Mouse (Mus musculus): ENCODE measurements around the gene Kcnv2. TPM values are rescaled to one million over a fixed set of nuclear protein-coding genes. Genes with fewer than 3 reads are reported as not detected.
A peak's percentile ranks its signal among the peaks of the same experiment; 100 is the strongest.

Kcnv2 gene
- not detected in 2 replicates for polyA plus RNA-seq (2015; fragmentation: Nextera tagmentation; extraction: Ambion mirVana)

- Histone ChIP-seq H3K4me3 (no peak within 1 kb of the TSS), H3K27ac (no peak within 1 kb of the TSS), H3K27me3 (no peaks in the 10 kb centered on the region), H3K9me3 (replicated peaks) (no peaks in the 10 kb centered on the region), H3K9ac (no peak within 1 kb of the TSS), H3K4me1 (no peaks in the 10 kb centered on the region), H3K4me2 (no peak within 1 kb of the TSS), H3K36me3 (ENCODE audit: poor library complexity, severe bottlenecking) (no peaks in the 10 kb centered on the region)
- 56% methylated on average over 5 of the region's 5 CpGs for WGBS
- no peak for ATAC-seq
Measured at GRCm38 (mm10) chr19:27322281-27322680, at the start of gene Kcnv2. Gene Kcnv2 (plus strand): TSS chr19:27322588.

GRCm38 (mm10) chr19:27273385-27273784 is 49.0 kb upstream of the Kcnv2 start:
- Histone ChIP-seq H3K9ac (no peak overlapping the region), H3K36me3 (ENCODE audit: poor library complexity, severe bottlenecking) (no peaks in the 10 kb centered on the region), H3K9me3 (replicated peaks) (no peaks in the 10 kb centered on the region), H3K27ac (no peak overlapping the region), H3K27me3 (no peaks in the 10 kb centered on the region), H3K4me1 (no peaks in the 10 kb centered on the region), H3K4me3 (no peak overlapping the region), H3K4me2 (no peak overlapping the region)
- ATAC-seq, result no peak
- WGBS, result 75% methylated on average over 2 of the region's 2 CpGs

GRCm38 (mm10) chr19:27274382-27274781 is 48.0 kb upstream of the Kcnv2 start:
- Histone ChIP-seq H3K4me2 (no peak overlapping the region), H3K9me3 (replicated peaks) (no peaks in the 10 kb centered on the region), H3K27me3 (no peaks in the 10 kb centered on the region), H3K36me3 (ENCODE audit: poor library complexity, severe bottlenecking) (no peaks in the 10 kb centered on the region), H3K4me3 (no peak overlapping the region), H3K4me1 (no peaks in the 10 kb centered on the region), H3K9ac (no peak overlapping the region), H3K27ac (no peak overlapping the region)
- 90% methylated on average over 1 of the region's 1 CpGs for WGBS
- no peak for ATAC-seq

GRCm38 (mm10) chr19:27279174-27279573 is 43.2 kb upstream of the Kcnv2 start:
- no peak overlapping the region for H3K4me3 ChIP-seq
- no peaks in the 10 kb centered on the region for H3K36me3 ChIP-seq (ENCODE audit: poor library complexity, severe bottlenecking)
- no peaks in the 10 kb centered on the region for H3K4me1 ChIP-seq
- no peak overlapping the region for H3K9ac ChIP-seq
- ATAC-seq, result no peak
- no peaks in the 10 kb centered on the region for H3K9me3 ChIP-seq (replicated peaks)
- no peaks in the 10 kb centered on the region for H3K27me3 ChIP-seq
- H3K4me2 ChIP-seq, result no peak overlapping the region
- WGBS, result 88% methylated on average over 2 of the region's 2 CpGs
- no peak overlapping the region for H3K27ac ChIP-seq

DNA sequence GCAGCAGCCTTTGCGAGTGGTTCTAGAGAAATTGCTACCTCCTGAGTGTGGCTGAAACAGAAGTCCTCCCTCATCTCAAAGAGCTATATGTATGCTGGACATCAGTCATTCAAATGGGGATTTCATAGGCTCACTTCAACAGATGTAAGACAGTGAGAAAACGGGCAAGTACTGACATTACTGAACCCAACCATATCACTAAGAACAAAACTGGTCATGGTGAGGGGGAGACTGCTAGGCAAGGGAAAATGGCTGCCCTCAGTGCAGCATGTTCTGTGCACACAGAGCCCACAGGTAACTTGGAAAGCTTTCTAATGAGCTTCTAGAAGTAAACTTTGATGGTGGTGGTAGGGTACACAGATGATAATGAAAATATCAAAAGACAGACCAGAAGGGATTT is 12.3 kb upstream of the Kcnv2 start:
- no peak overlapping the region for H3K9ac ChIP-seq
- H3K27me3 ChIP-seq, result no peaks in the 10 kb centered on the region
- 96% methylated on average over 2 of the region's 2 CpGs for WGBS
- no peak overlapping the region for H3K27ac ChIP-seq
- no peak overlapping the region for H3K4me3 ChIP-seq
- ATAC-seq, result no peak
- H3K36me3 ChIP-seq (ENCODE audit: poor library complexity, severe bottlenecking), result no peaks in the 10 kb centered on the region
- no peaks in the 10 kb centered on the region for H3K4me1 ChIP-seq
- no peaks in the 10 kb centered on the region for H3K9me3 ChIP-seq (replicated peaks)
- H3K4me2 ChIP-seq, result no peak overlapping the region

GRCm38 (mm10) chr19:27311311-27311710 is 11.1 kb upstream of the Kcnv2 start:
- no peaks in the 10 kb centered on the region for H3K9me3 ChIP-seq (replicated peaks)
- no peak overlapping the region for H3K27ac ChIP-seq
- ATAC-seq, result no peak
- no peaks in the 10 kb centered on the region for H3K27me3 ChIP-seq
- no peaks in the 10 kb centered on the region for H3K36me3 ChIP-seq (ENCODE audit: poor library complexity, severe bottlenecking)
- no peaks in the 10 kb centered on the region for H3K4me1 ChIP-seq
- 93% methylated on average over 3 of the region's 3 CpGs for WGBS
- H3K4me2 ChIP-seq, result no peak overlapping the region
- H3K4me3 ChIP-seq, result no peak overlapping the region
- H3K9ac ChIP-seq, result no peak overlapping the region

- Histone ChIP-seq H3K4me3 (no peak overlapping the region), H3K27ac (no peak overlapping the region), H3K4me2 (no peak overlapping the region), H3K27me3 (no peaks in the 10 kb centered on the region), H3K9ac (no peak overlapping the region), H3K4me1 (peaks cover 3% of the 10 kb centered on the region; the same call in 1 of the 2 replicates), H3K36me3 (ENCODE audit: poor library complexity, severe bottlenecking) (no peaks in the 10 kb centered on the region), H3K9me3 (replicated peaks) (no peaks in the 10 kb centered on the region)
- 94% methylated on average over 11 of the region's 11 CpGs for WGBS
- ATAC-seq, result no peak
Measured at GRCm38 (mm10) chr19:27312266-27313079, 9.9 kb upstream of the Kcnv2 start.

- Histone ChIP-seq H3K27ac (no peak overlapping the region), H3K9ac (no peak overlapping the region), H3K4me3 (no peak overlapping the region), H3K36me3 (ENCODE audit: poor library complexity, severe bottlenecking) (no peaks in the 10 kb centered on the region), H3K4me2 (no peak overlapping the region), H3K9me3 (replicated peaks) (no peaks in the 10 kb centered on the region), H3K27me3 (no peaks in the 10 kb centered on the region), H3K4me1 (peaks cover 3% of the 10 kb centered on the region; the same call in 1 of the 2 replicates)
- 75% methylated on average over 3 of the region's 3 CpGs for WGBS
- ATAC-seq, result no peak
Measured at GRCm38 (mm10) chr19:27313080-27313413, 9.3 kb upstream of the Kcnv2 start.

DNA sequence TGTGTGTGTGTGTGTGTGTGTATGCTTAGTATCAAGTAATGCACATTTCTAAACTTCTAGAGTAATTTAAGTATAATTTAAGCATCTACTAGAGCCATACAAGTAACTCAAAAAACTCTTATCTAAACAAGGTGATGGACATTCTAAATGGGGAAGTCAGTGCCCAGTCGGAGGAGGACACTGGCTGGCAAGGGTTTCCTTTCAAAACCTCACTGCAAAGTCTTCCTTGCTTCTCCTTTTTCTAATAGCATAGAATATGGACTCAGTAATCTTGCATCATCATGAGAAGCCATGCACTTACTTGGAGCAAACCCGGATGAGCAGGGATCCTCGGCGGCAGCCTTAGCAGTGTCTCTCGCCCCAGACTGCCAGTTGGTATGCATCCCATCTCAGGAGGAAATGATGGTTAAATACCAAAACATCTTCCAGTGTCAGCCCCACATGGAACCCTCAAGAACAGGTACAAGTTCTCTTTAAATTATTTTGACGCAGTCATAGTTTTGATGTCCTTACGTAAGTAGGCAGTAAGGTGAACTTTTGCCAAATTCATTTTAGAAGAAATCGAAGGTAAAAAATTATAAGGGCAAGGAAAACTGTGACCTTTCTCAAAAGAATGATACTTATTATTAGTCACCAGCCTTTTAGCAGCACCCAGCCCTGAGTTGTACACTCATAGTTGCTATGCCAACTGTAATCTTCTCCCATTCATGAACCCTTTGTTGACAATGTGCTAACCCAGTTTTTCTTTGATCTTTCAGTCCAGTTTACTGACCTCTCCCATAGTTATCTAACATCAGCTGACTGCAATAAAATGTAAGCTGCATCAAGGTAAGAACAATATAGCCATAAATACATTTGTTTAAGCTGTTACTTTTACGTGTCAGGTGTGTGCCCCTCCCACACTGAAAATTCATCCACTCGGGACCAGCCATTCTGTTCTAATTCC is 5.8 kb upstream of the Kcnv2 start:
- Histone ChIP-seq H3K9me3 (replicated peaks) (no peaks in the 10 kb centered on the region), H3K4me3 (no peak overlapping the region), H3K4me1 (peaks cover 3% of the 10 kb centered on the region; the same call in 1 of the 2 replicates), H3K36me3 (ENCODE audit: poor library complexity, severe bottlenecking) (no peaks in the 10 kb centered on the region), H3K4me2 (no peak overlapping the region), H3K27ac (no peak overlapping the region), H3K9ac (no peak overlapping the region), H3K27me3 (no peaks in the 10 kb centered on the region)
- no peak for ATAC-seq
- 88% methylated on average over 10 of the region's 10 CpGs for WGBS

GRCm38 (mm10) chr19:27317337-27317736 is 5.1 kb upstream of the Kcnv2 start:
- Histone ChIP-seq H3K9me3 (replicated peaks) (no peaks in the 10 kb centered on the region), H3K4me1 (peaks cover 3% of the 10 kb centered on the region; the same call in 1 of the 2 replicates), H3K4me3 (no peak overlapping the region), H3K9ac (no peak overlapping the region), H3K4me2 (no peak overlapping the region), H3K27ac (no peak overlapping the region), H3K27me3 (no peaks in the 10 kb centered on the region), H3K36me3 (ENCODE audit: poor library complexity, severe bottlenecking) (no peaks in the 10 kb centered on the region)
- ATAC-seq, result 0 out of 2 replicates have a peak, but pooled peaks have one; percentile 57
- 55% methylated on average over 5 of the region's 5 CpGs for WGBS

DNA sequence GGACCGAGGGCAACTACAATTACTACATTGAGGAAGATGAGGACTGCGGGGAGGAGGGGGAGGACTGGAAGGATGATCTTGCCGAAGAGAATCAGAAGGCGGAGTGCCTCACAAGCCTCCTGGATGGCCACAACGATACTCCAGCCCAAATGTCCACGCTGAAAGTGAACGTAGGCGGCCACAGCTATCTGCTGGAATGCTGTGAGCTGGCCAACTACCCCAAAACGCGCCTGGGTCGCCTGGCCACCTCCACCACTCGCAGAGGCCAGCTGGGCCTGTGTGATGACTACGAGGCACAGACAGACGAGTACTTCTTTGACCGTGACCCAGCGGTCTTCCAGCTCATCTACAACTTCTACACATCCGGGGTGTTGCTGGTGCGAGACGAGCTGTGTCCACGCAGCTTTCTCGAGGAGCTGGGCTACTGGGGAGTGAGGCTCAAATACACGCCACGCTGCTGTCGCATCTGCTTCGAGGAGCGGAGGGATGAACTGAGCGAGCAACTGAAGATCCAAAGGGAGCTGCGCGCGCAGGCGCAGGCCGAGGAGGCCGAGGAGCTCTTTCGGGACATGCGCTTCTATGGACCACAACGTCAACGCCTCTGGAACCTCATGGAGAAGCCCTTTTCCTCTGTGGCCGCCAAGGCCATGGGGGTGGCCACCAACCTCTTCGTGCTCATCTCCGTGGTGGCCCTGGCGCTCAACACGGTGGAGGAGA is 681 bp downstream of the Kcnv2 start:
- Histone ChIP-seq H3K4me2 (no peak overlapping the region), H3K9ac (no peak overlapping the region), H3K4me3 (no peak overlapping the region), H3K36me3 (ENCODE audit: poor library complexity, severe bottlenecking) (no peaks in the 10 kb centered on the region), H3K9me3 (replicated peaks) (no peaks in the 10 kb centered on the region), H3K27ac (no peak overlapping the region), H3K4me1 (no peaks in the 10 kb centered on the region), H3K27me3 (no peaks in the 10 kb centered on the region)
- WGBS, result 97% methylated on average over 42 of the region's 42 CpGs
- no peak for ATAC-seq

GRCm38 (mm10) chr19:27325558-27325957 is 3.2 kb downstream of the Kcnv2 start:
- H3K36me3 ChIP-seq (ENCODE audit: poor library complexity, severe bottlenecking), result no peaks in the 10 kb centered on the region
- ATAC-seq, result no peak
- H3K9me3 ChIP-seq (replicated peaks), result no peaks in the 10 kb centered on the region
- WGBS, result 89% methylated on average over 6 of the region's 6 CpGs
- H3K4me1 ChIP-seq, result no peaks in the 10 kb centered on the region
- H3K27me3 ChIP-seq, result no peaks in the 10 kb centered on the region
- H3K4me2 ChIP-seq, result no peak overlapping the region
- H3K9ac ChIP-seq, result no peak overlapping the region
- H3K4me3 ChIP-seq, result no peak overlapping the region
- H3K27ac ChIP-seq, result no peak overlapping the region

All from forebrain, embryonic 13.5 days (tissue).